Mouse (Mus musculus): Measurements from ENCODE around the gene Limch1. TPM values are rescaled to one million over a fixed set of nuclear protein-coding genes. Genes with fewer than 3 reads are reported as not detected.

Gene Limch1
- polyA plus RNA-seq, 1 experiment = 4.2 TPM

DNA sequence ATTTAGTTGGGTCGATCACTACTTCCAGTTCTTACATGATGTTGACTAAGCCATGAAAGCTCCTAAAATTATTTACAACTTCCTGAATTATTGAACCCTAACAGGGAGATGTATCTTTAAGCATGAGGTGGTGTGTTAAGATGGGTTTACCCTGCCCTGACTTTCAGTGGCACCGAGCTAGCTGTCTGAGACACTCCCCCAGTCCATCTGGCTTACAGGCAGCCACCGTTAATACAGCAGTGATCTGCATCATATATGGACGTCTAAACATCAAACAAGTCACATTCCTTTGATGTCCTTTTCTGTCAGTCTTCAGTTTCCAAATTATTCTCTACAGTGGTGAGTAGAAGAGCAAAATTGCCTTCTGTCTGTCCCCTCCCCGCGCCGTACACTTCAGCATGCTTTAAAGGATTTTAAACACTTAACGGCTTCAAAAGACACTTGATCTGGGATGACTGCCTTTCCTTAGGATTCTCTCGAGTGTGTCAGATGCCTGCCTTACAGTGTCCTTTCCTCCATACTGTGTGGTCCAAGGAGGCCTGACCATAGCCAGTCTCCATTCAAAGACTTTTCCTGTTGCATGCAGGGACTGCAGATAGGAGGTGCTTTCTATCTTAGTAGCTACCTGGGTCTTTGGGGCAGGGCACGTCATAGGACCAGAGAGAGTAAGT, 187.6 kb downstream of the Limch1 start:
- DNase-seq (ENCODE audit: low spot score) = no peak

DNA sequence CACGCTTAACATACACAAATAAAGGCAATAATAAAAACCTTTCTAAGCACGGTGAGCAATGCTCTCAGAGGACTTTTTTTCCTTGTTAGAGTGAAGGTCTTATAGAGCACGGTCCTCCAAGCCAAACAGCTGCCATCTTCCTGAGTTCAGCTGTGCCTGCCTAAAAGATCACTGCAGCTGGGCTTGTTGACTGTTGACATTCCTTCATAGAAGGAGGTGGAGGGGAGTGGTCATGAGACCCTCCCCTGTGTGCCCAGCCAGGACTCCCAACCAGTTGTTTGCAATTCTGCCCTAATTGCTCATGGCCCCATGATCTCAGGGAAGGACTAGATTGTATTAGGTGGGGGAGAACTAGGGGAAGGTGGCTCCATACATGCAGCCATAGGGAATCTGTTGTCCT, 189.0 kb downstream of the Limch1 start:
- DNase-seq (ENCODE audit: low spot score) = no peak

DNA sequence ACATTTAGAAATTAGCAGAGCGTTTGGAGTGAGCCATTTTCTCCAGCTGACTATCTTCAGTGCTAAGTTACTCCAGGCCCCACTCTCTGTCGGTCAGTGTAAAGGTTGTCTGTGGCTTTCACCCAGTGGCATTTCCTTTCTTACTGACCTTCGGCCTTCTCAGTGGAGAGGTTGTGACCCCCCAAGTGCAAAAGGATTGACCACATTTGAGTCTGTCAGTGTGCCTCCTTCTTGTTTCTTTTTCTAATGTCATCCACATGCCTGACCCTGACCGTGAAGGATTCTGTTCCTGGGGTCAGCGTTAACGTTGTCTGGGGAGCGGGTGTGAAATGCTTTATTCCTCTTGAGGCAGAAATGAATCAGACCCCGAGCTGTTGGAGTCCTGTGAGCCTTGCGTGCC, 191.7 kb downstream of the Limch1 start:
- DNase-seq (ENCODE audit: low spot score) = no peak

DNA sequence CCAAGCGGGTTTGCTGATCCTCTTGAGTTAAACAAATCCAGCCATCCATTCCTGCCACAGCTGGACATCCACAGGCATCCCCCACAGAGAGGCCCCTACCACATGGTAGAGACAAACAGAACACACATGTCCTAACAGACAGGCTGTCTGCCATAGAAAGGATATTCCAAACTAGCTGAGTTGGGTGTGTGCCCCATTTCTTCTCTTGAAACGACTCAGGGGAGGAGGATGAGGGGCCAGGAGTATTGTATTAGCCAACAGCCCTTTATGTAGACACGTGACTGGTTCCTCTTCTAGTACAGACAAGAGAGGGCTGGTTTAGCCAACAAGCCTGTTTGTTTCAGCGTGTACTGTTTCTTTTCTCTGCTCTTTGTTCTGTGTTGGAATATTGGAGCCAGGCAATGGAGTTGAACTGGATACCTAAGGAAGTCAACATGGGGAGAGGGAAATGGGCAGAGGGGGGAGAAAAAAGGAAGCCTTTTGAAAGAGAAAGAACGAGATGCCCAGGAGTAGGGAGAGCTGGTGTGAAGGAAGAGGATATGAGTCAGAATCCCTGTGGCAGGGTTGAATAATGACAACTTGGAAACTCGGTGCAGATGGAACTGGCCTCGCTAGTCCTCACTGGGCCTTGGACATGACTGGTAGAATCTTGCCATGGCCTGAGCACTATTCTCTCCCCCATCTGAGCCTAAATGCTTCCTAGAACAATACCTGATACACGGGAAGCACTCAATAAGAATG, 196.3 kb downstream of the Limch1 start:
- DNase-seq (ENCODE audit: low spot score) = no peak

DNA sequence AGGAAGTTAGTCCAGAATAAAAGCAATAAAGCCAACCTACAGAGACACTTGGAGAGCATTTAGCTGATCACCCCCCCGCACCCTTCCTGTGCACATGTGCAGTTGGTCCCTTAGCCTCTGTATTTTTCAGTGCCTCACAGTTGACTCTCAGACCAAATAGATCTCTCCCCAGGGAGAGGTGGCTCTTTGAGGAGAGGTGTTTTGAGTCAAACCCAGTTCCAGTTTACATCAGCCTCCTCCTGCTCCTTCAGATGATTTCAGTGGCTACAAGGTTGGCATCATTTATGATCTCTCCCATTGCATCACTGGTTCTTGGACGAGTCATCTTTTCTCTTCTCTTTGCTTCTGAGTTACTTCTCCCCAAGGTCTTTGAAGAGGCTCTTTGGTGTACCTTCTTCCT, 197.3 kb downstream of the Limch1 start:
- no peak for DNase-seq (ENCODE audit: low spot score)

DNA sequence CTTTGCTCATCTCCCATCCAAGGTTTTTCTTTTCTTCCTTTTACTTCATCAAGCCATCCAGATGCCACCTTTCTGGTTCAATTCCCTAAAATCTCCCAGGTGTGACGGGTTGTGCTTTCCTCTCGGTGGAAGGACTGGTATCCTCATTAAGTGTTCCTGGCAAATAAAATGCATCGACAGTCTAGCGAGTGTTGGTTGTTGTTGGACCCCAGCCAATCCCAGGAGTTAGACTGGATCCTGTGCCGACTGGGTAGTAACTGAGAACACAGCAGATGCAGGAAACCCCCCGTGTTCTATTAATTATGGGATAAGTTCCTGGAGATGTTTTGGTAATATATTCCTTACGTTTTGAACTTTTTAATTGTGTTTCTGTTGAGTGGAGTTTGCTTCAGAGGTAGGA, 197.9 kb downstream of the Limch1 start:
- DNase-seq (ENCODE audit: low spot score) = no peak

DNA sequence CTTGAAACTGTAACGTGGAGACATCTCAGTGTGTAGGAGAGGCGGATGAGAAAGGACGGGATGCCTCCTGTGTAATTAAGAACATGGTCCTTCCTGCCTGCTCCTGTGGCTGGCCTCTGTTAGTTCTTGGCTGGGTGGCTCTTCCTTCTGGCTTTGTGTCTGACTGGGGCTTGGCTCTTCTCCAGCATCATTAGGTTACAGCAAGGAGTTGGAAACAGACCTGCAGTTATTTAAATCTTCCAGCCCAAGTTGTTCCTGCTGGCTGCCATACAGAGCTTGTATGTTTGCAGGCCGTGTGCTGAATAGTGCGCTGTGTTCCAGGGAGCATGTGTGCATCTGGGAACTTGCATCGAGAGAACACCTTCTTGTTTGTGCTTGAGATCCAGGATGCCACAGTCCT, 202.3 kb downstream of the Limch1 start:
- DNase-seq (ENCODE audit: low spot score) = no peak

DNA sequence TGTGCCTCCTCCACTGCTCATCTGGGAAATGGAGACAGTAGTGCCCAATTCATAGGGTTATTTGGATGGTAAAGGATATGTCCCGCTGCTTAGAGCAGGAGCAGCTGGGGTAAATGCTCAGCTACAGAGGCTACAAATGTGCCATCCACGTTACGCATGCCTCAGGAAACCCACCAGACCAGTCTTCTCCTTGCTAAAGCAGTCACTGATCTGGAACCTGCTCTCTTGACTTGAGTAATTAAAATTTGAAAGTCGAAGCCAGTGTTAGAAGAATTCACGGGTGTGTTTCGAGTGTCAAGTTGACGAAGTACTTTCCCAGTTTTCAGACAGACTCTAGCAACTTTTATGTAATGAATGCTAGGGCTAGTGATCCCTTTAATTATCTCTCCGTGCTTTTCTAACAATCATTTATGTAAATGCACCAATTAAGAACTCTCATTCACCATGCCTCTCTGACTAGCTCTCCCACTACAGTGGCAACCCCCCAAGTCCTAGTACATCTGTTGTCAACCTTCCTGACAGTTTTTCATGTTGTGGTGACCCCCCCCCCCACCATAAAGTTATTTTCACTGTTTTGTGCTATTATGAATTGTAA, 203.6 kb downstream of the Limch1 start:
- DNase-seq (ENCODE audit: low spot score) = no peak

DNA sequence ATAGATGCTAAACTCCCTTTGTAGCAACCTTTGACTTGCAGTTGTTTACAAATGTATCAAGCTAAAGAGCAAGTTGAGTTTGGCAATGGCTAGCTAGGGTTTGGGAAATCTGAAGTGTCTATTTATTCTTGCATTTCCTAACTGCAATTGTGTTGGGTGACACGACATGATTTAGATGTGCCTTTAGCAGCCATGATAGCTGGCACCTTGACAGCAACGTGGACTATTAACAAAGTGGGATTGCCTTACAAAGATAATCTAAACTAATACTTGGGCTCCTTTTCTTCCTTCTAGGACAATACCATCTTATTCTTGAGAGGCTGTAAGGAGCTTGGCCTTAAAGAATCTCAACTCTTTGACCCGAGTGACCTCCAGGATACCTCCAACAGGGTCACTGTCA, 207.7 kb downstream of the Limch1 start:
- DNase-seq (ENCODE audit: low spot score) = no peak

DNA sequence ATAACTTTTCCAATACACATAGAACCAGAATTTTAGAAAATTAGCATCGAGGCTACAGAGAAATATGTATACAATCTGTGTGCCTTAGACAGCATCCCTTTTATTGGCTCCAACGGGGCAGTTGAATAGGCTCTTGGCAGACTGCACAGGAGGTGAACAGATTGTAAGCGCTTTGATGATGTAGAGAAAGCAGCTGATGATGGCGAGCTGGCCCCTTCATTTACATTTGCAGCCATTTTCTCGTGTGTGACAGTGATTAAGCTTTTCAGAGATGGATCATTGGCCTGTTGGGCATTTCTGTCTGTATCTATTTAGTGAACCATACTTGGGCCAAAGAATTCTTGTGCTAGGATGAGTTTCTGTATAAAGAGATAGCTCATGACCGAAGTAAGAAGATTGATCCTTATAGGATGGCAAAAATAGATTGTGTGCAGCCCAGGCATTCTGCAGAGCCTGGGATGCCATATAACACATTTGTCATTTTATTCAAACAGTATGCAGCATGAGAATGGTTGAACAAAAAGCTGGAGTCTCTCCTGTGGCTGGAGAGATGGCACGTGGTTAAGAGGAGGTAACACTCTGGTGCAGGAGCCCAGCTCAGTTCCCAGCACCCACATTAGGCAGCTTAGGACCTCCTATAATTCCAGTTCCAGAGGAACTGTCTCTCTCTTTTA, 208.5 kb downstream of the Limch1 start:
- DNase-seq (ENCODE audit: low spot score) = no peak

DNA sequence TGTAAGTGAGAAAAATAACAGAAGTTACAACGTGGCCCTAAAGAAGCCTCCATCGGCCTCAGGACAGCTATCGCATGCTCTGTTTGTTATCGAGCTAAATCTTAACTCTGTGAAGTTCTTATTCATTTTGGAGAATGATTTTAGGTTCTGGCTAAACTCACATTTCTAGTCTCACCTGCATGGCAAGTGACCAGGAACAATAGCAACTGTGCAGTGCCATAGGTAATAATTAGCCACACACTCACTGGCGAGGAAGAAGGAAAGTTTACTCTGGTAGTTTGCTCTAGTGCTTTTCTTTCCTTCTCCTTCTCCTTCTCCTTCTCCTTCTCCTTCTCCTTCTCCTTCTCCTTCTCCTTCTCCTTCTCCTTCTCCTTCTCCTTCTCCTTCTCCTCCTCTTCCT, 209.6 kb downstream of the Limch1 start:
- DNase-seq (ENCODE audit: low spot score) = no peak

DNA sequence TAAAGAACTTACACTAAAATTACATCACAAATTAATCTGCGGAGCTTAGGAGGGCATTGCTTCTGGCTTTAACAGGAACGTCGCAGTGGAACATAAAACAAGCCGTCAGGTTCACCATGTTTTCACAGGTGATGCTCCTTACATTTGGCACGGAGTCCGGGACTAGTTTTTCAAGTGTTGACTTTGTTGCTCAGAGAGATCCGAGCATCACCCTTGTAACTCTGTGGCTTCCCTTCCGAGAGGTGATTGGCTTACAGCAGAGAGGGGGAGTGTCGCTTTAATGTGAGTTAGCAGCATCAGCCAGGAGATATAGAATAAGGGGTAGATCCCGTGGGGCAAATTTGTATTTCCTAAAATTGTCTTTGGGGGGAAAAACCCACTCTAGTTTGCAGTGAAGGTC, 212.0 kb downstream of the Limch1 start:
- no peak for DNase-seq (ENCODE audit: low spot score)

DNA sequence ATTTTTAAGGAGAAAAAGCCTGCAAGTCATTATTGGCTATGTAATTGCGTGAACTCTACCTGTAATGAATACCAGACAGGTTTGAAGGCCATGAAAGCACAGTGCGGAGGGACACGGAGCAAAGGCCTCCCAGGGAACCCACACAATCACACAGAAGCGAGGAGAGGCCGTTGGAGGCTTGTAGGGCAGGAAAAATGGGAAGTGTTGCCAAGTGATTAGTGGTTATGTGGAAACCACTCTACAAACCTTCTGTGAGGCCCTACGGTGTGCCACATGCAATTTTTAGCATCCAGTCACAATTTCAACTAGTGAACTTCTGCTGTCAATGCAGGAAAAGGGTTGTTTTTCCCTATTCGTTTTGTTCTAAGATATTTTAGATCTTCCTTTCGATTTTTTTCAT, 212.5 kb downstream of the Limch1 start:
- DNase-seq (ENCODE audit: low spot score) = no peak

DNA sequence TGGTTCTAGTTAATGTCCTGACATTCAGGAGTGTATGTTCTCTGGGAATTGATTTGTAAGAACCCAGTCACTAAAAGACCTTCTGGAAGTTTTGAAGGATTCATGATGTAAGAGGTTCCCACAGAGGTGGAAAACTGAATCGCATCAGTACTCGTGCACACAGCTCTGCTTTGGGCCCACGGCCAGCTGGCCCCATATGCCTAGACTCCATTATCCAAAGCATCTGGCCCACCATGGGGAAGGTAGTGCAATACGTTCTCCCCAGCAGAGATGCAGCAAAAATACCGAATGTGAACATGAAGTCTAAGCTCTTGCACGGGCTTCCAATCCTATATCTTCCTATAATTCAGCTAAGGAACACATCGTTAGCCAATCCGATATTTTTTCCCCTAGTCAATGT, 214.3 kb downstream of the Limch1 start:
- DNase-seq (ENCODE audit: low spot score) = no peak

DNA sequence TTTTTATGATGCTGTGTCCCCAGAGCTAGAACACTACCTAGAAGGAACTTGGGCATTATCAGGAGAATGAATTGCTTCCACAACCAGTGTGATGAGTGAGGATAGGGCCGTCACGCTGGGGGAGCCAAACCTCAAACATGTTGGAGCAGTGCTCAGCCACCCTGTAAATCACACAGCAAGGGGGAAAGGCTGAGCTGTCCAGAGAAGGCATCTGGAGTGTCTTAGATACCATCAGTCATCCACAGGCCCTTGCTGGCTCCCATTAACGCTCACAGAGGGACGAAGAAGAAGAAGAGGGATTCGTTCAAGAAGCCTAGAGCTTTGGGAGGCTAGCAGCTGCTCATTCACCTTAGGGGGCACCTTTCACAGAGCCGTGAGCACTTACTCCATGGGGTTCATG, 219.8 kb downstream of the Limch1 start:
- no peak for DNase-seq (ENCODE audit: low spot score)

DNA sequence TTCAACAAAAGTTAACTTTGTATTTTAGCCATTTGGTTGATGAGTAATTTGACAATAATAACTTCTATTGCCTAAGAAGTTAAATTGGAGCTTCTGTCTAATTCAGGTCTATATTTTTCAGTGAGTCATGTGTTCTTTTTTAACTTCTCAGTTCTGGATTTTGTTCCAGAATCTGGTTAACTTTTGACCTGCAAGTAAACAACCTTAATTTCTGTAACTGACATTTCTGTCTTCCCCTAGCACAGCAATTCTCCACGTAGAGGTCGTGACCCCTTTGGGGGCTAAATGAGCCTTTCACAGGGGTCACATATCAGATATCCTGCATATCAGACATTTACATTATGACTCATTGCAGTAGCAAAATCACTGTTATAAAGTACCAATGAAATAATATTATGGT, 221.5 kb downstream of the Limch1 start:
- no peak for DNase-seq (ENCODE audit: low spot score)

DNA sequence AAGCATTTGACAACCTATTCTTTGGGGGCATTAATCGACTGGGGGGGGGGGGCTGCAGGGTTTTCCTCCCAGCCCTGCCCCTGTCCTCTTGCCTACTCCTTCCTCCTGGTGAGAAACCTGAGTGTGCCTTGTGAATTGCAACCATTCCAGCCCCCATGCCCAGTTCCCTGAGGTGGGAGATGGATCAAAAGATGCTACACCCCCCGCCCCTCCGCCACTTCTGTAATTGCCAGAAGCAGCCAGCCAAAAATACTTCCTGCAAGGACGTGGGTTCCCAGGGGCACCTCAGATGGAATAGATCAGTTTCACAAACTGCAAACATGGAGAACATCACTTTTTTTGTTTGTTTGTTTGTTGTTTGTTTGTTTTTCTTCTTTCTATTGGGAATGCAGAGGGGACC, 222.0 kb downstream of the Limch1 start:
- DNase-seq (ENCODE audit: low spot score) = no peak

DNA sequence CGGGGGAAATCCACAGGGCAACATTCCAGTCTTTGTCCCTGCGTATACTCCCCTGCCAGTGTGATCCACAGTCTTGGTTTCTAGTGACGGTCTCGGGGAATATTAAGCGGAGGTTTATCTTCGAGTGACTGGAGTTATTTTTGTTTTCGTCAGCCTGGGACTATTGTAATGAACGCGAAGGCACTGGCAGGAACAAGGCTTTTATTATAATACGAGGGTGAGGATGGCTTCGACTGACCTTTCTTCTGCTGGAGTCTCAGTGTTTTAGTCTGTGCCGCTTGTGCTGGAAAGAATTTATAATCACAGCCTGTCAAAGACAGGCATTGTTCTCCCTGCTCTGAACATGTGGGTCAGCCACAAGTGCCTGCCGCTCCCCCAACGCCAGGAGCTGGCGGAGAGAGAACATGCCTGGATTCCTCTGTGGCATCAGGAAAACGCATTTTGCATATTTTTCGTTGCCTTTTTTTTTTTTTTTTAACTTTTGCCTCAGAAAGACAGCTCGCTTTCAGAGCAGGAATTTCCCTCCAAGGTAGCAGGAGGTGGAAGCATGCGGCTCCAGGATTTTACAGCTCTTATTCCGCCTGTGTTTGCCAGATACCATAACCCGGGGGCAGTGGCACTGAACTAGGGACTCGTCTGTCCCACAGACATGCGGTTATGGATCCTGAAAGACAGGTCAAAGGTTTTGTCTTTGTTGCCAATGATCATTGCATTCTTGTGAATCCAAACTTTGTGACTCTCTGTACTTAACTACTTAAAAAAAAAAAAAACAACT, 222.6 kb downstream of the Limch1 start:
- no peak for DNase-seq (ENCODE audit: low spot score)

DNA sequence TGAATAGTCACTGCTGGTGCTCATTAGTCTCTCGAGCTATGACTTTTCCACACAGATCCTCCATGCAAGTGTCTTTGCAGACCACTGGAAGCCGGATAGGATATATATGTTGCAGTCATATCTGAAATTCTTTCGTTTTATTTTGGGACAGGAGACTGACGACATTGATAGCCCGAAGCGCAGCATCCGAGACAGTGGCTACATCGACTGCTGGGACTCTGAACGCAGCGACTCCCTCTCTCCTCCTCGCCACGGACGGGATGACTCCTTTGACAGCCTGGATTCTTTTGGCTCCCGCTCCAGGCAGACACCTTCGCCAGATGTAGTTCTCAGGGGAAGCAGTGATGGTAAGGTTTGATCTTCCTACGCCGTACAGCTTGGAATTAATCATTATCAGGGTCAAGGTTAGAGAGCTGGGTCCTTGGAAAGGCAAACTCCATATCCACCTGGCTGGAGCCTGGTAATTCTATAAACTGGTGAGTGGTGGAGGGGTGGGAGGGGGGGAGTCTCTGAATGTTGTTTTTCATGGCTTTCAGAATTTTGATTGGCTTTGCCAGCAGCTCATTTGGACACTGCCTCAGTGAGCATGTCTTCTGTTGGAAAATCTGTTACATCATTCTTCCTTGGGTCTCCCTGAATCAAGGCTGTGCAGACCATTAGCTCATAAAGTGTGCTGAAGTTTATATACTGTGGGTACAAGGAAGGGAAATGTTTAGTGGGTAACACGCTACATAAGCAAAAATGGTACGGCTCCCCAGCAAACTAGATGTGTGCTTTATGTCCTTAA, 223.5 kb downstream of the Limch1 start:
- DNase-seq (ENCODE audit: low spot score) = no peak

DNA sequence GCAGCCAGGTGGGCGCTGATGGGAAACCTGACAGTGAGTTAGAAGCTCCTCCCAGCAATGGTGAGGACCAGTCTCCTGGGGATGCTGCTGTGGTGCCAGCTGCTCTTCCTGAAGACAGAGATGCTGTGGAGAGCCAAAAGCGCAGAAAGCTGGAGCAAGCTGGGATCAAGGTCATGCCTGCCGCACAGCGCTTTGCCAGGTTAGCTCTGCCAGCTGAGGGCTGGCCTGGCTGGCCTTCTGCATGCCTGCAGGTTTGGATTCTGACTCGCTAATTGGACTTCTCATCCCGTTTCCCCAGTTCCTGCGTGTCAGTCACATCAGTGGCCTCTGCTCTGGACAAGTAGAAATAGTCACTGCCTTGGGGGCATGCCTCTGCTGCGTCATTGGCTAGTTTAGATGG, 230.0 kb downstream of the Limch1 start:
- no peak for DNase-seq (ENCODE audit: low spot score)
